ENCODE assay signal across 8 mouse cellular contexts in genomic region chr4:126967241-126967863, GRCm38 (mm10). TPM values are rescaled to one million over a fixed set of nuclear protein-coding genes. Genes with fewer than 3 reads are reported as not detected.
DNase-seq lines count a peak whose midpoint lies in the region; ATAC-seq lines count a peak whose summit lies in the region.

No protein-coding gene starts in this region.

- peak overlapping the region; percentile 97 for H3K27ac ChIP-seq in embryonic facial prominence, embryonic 15.5 days (replicated peaks)

- intact Hi-C loops in heart, postnatal 14 days (cut with DNase I), result loop anchor here (5.0 kb wide), 1 partner anchor 50 kb away; no protein-coding TSS in a partner anchor
- intact Hi-C loops in left cerebral cortex, postnatal 14 days (cut with DNase I), result loop anchor here (5.0 kb wide), 1 partner anchor 50 kb away; no protein-coding TSS in a partner anchor

- no peaks in the 10 kb centered on the region for H3K27me3 ChIP-seq in embryonic facial prominence, embryonic 15.5 days
- H3K27me3 ChIP-seq in megakaryocyte, embryonic 14.5 days (replicated peaks), result peaks cover 2% of the 10 kb centered on the region
- H3K27me3 ChIP-seq in splenic B cell, adult 2 months (ENCODE audit: control insufficient read depth, insufficient read depth, low read length, poor library complexity, severe bottlenecking), result no peaks in the 10 kb centered on the region

- peak overlapping the region; percentile 94 for H3K4me3 ChIP-seq in embryonic facial prominence, embryonic 15.5 days (replicated peaks)
- peak overlapping the region; percentile 94 for H3K4me3 ChIP-seq in megakaryocyte, embryonic 14.5 days (replicated peaks)

- H3K4me1 ChIP-seq in embryonic facial prominence, embryonic 15.5 days, result peaks cover 4% of the 10 kb centered on the region; the same call in 1 of the 2 replicates
- peaks cover 18% of the 10 kb centered on the region for H3K4me1 ChIP-seq in megakaryocyte, embryonic 14.5 days

- H3K36me3 ChIP-seq in embryonic facial prominence, embryonic 15.5 days, result no peaks in the 10 kb centered on the region
- H3K36me3 ChIP-seq in megakaryocyte, embryonic 14.5 days (replicated peaks; ENCODE audit: low read length), result peaks cover 4% of the 10 kb centered on the region
- no peaks in the 10 kb centered on the region for H3K36me3 ChIP-seq in splenic B cell, adult 2 months (ENCODE audit: control insufficient read depth, insufficient read depth, low read length, poor library complexity, severe bottlenecking)

- H3K9me3 ChIP-seq in embryonic facial prominence, embryonic 15.5 days (replicated peaks), result no peaks in the 10 kb centered on the region
- H3K9me3 ChIP-seq in megakaryocyte, embryonic 14.5 days, result no peaks in the 10 kb centered on the region

- peak overlapping the region; percentile 69 for H3K4me2 ChIP-seq in embryonic facial prominence, embryonic 15.5 days (replicated peaks)

- ATAC-seq in CD4-positive, CD25-positive, alpha-beta regulatory T cell, adult 4 months, result no peak
- peak; percentile 18 for ATAC-seq in embryonic facial prominence, embryonic 15.5 days (ENCODE audit: insufficient number of reproducible peaks, low FRiP score, low TSS enrichment, low read depth)

- 0% methylated on average over 22 of the region's 53 CpGs for WGBS in embryonic facial prominence, embryonic 15.5 days

- H3K9ac ChIP-seq in embryonic facial prominence, embryonic 15.5 days, result peak overlapping the region; percentile 96

- DNase-seq in CD4-positive, CD25-positive, alpha-beta regulatory T cell, adult 2 months (ENCODE audit: low read depth, low spot score), result peak; percentile 28
- DNase-seq in adrenal gland, postnatal 14 days, result peak; percentile 64
- peak; percentile 13 to 31 for DNase-seq in heart, postnatal 14 days
- DNase-seq in left cerebral cortex, postnatal 14 days (ENCODE audit: low spot score in 2 of 2), result peak; percentile 7 to 15
- peak; percentile 19 for DNase-seq in splenic B cell, adult 2 months (ENCODE audit: low read depth, low spot score)

RNA-seq across cellular contexts. Expression of gene Zmym4, which starts 0.6 kb away (rescaled TPM):
- 10 to 100 TPM; 16.3 to 19.7 TPM for polyA plus RNA-seq in CD4-positive, CD25-positive, alpha-beta regulatory T cell, adult 4 months (2017; shearing (Covaris generic))
- 37.1 and 40.0 TPM in 2 replicates for total RNA-seq in adrenal gland, postnatal 14 days (2021)
- 19.8 and 20.3 TPM in 2 replicates for polyA plus RNA-seq in embryonic facial prominence, embryonic 15.5 days (2015; fragmentation: Nextera tagmentation; extraction: Ambion mirVana)
- 10 to 100 TPM; 26.0 to 27.8 TPM for total RNA-seq in heart, postnatal 14 days (2021)
- 10 to 100 TPM; 43.9 to 51.8 TPM for total RNA-seq in left cerebral cortex, postnatal 14 days (2021)
- polyA plus RNA-seq in megakaryocyte, embryonic 14.5 days (2012; ENCODE audit: insufficient read depth, low replicate concordance), result 0.69 TPM in 1 of 2 replicates, not detected in the other

RNA-seq across cellular contexts. Expression of gene Sfpq, which starts 53.8 kb away (rescaled TPM):
- 10 to 100 TPM; 44.0 to 61.2 TPM for polyA plus RNA-seq in CD4-positive, CD25-positive, alpha-beta regulatory T cell, adult 4 months (2017; shearing (Covaris generic))
- total RNA-seq in adrenal gland, postnatal 14 days (2021), result 286 and 302 TPM in 2 replicates
- 76.4 and 82.6 TPM in 2 replicates for polyA plus RNA-seq in embryonic facial prominence, embryonic 15.5 days (2015; fragmentation: Nextera tagmentation; extraction: Ambion mirVana)
- total RNA-seq in heart, postnatal 14 days (2021), result 100 to 1,000 TPM; 116 to 127 TPM
- 100 to 1,000 TPM; 260 to 278 TPM for total RNA-seq in left cerebral cortex, postnatal 14 days (2021)
- 139 and 380 TPM in 2 replicates for polyA plus RNA-seq in megakaryocyte, embryonic 14.5 days (2012; ENCODE audit: insufficient read depth, low replicate concordance)

Comparison
In these comparisons a context has a peak if more than half of its experiments do, and no peak if none do; other contexts are left out.
1. DNase-seq: peak in every context shown above with its lines; median percentile 64 in adrenal gland, postnatal 14 days; 28 in CD4-positive, CD25-positive, alpha-beta regulatory T cell, adult 2 months; 22 in heart, postnatal 14 days; 19 in splenic B cell, adult 2 months; 11 in left cerebral cortex, postnatal 14 days.